Mouse (Mus musculus): ENCODE measurements at regions not wholly inside any gene's neighbourhood (a gene's known extent, or its start where the extent isn't known, plus 50 kb on each side); places are given as distances from the start of the nearest gene placed in this dataset.

DNA sequence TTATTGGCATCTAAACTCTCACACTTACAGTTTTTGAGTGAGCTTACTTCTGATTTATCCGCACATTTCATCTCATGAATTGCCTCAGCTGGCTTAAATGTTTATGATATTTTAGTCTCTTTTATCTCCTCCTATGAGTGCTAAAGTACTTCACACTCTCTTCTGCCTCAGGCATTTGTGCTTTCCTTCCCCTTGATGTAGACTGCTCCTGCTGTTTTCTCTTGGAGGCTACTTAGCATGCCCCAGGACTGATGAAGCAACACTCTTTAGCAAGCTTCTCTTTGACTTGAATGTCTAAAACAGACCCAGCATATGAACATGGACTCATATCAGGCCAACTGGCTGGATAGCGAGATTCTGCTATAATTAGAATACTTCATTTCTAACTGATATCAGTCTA lies 882.8 kb downstream of the Tecrl start:
- DNase-seq (ENCODE audit: low spot score in 2 of 2): no peak

GRCm38 (mm10) chr5:82464272-82464671 lies 890.7 kb downstream of the Tecrl start:
- DNase-seq (ENCODE audit: low spot score in 2 of 2): no peak

GRCm38 (mm10) chr5:82441288-82441687 lies 913.7 kb downstream of the Tecrl start:
- DNase-seq (ENCODE audit: low spot score in 2 of 2): no peak

DNA sequence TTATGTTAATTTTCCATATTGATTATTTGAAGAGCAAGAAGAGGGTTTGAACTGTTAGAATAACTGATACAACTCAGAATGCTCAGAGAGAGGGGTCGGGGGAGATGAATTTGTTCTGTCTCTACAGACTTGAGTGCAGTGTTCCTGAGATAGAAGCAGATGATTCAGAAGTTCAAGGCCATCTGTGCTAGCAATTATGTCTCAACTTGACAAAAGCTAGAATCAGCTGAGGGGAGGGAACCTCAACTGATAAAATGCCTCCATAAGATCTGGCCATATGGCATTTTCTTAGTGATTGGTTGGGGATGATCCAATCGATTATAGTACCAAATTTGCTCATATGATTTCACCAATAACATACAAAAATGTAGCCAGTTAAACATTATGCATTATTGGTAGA lies 914.9 kb downstream of the Tecrl start:
- DNase-seq (ENCODE audit: low spot score in 2 of 2): no peak

DNA sequence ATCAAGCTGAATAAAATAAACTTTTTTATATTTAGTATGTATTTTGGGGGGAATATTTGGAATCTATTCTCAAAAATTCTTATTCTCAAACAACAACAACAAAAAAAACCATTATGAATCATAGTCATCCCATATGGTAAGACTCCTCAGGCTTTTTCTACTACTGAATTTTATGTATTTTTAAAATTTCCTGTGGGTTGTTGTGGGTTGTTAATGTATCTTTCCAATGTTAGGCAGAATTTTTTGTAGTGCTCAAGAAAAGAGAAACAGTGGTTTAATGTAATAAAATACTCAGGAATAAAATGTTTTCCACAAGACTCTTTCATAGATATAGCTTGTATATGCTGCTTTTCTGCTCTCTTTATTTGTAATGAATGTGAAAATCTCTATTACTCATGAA lies 934.6 kb downstream of the Tecrl start:
- DNase-seq (ENCODE audit: low spot score in 2 of 2): no peak

GRCm38 (mm10) chr5:82396632-82397234 lies 958.3 kb downstream of the Tecrl start:
- no peak for DNase-seq (ENCODE audit: low spot score in 2 of 2)

DNA sequence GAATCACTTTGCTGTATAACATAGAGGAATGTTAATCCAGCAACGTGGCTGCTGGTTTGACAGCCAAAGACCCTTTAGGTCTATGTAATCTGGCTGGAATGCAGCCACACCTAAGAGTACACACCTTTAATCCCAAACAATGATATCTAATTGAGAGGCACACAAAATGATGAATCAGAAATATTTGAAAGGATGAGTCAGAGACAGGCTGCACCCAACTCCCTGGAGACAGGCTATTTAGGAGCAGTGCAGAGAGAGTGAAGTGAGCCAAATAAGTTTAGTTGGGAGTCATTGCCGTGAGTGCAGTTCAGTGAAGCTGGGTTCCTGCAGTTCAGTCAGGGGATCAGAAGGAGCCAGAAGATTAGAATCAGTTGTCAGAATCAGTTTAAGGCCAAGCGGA lies 993.4 kb downstream of the Tecrl start:
- no peak for DNase-seq (ENCODE audit: low spot score in 2 of 2)

DNA sequence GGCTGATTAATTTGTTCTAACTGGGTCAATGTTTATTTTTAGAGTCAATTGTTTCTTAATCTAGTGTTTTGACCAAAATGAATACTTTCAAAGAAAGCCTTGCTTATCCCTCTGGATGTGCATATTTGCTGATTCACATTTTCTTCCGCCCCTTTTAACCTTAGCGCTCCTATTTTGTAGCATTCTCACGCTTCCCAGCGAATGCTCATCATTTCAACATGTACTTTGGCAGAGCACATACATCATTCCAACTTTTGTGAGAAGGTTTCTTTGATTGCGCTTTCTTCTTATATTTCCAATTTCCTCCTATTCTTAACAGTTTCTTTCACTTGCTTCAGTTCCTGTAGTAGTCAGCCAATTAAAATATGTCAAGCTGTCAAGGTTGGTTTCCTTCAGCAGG lies 998.7 kb downstream of the Tecrl start:
- no peak for DNase-seq (ENCODE audit: low spot score in 2 of 2)

DNA sequence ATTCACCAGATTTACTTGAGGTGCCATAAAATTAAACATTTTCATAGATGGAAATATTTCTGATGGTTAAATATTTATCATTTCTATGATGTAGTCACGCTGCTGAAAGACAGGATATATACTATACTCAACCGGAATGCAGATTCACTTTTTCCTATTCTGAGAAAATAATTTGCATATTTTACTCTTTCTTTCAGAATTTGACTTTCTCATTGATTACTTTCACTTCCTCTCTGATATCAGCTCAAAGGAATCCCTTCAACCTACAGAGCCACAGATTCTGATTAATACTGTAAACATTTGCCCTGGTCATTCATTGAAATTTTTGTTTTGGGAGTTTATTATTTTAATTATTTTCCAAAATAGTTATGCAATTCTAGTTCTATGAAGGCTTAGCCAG lies 1003.9 kb downstream of the Tecrl start:
- DNase-seq (ENCODE audit: low spot score in 2 of 2): no peak

GRCm38 (mm10) chr5:82346672-82347071 lies 1008.3 kb downstream of the Tecrl start:
- DNase-seq (ENCODE audit: low spot score in 2 of 2): peak in 1 of 2 experiments; percentile 2

DNA sequence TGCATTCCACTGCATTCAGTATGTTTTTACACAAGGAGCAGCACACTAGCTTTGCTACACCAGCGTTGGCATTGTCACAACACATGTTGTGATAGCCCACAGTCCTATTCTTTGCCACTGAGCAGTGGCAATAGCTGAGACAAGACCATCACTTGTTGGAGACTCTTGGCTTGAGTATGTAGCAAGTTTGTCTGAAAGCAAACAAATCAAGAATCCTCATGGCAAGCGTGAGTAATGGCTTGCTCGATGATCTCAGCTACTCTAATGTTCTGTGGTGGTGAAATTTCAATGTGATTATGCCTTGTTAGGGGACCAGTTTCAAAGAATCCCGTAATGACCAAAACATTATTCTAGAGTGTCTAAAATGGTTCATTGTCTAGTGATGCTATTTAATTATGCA lies 1030.6 kb downstream of the Tecrl start:
- no peak for DNase-seq (ENCODE audit: low spot score in 2 of 2)

- no peak for DNase-seq (ENCODE audit: low spot score in 2 of 2)
Measured at GRCm38 (mm10) chr5:82319709-82320333, 1035.2 kb downstream of the Tecrl start.

DNA sequence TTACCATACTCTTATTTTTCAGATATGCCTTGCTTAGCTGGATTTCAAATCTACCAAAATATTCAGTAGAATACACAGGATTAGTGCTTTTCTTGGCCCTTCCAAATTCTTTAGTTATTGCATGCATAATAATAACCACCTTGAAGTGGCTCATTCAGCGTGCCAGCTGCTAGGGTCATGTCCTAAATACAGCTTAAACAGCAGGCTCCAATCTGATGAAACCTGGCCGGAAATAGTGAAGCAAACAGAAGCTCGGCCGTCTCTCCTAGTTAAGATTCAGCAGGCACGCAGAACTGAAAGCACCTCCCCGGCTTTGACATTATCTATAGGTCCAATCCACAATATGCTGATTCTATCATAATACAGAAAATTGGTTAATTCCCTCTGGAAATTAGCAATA lies 1042.9 kb downstream of the Tecrl start:
- DNase-seq (ENCODE audit: low spot score in 2 of 2): no peak

GRCm38 (mm10) chr5:82288069-82288845 lies 1066.7 kb downstream of the Tecrl start:
- no peak for DNase-seq (ENCODE audit: low spot score in 2 of 2)

- no peak for DNase-seq (ENCODE audit: low spot score in 2 of 2)
Measured at GRCm38 (mm10) chr5:82253356-82254104, 1101.5 kb downstream of the Tecrl start.

DNA sequence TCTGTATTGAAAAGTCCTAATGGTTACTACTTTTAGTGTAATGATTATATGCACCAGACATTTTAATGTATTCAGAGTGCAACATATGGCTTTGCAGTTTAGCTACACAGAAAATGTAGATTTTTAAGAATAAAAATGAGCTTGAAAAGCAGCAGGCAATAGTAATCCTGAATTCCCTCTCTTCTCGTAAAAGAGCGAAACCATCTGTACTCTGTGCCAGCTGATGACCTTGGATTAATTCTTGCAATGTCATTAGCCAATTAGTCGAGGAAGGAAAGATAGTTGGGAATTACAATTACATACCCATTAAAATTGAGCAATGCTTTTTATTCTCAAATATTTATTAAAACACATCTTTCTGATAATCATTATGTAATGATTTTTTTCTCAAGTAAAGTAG lies 1128.7 kb downstream of the Tecrl start:
- DNase-seq (ENCODE audit: low spot score in 2 of 2): no peak

GRCm38 (mm10) chr5:82223622-82224021 lies 1131.4 kb downstream of the Tecrl start:
- no peak for DNase-seq (ENCODE audit: low spot score in 2 of 2)

GRCm38 (mm10) chr5:82203606-82204005 lies 1151.4 kb downstream of the Tecrl start:
- no peak for DNase-seq (ENCODE audit: low spot score in 2 of 2)
